Mouse (Mus musculus) liver, postnatal 0 days (tissue): ENCODE results near the gene Mymk. TPM values are rescaled to one million over a fixed set of nuclear protein-coding genes. Genes with fewer than 3 reads are reported as not detected.

Experiments
- ATAC-seq: fragments of 200-750 bp; cut with Nextera tagmentation; 2 replicates; pipeline ENCODE4 v1.8.0; 2017; ENCODE audit warnings: mild to moderate bottlenecking, moderate library complexity
- DNase-seq: peaks from one replicate; pipeline ENCODE4 v3.0.0-alpha.2; 2016
- H3K27ac ChIP-seq: fragments of 300-500 bp; sonication (generic); 2 replicates; pipeline ENCODE4 v1.5.1; 2014; ENCODE audit warnings: antibody characterized with exemption, moderate library complexity, mild to moderate bottlenecking, low read depth
- H3K27me3 ChIP-seq: fragments of 300-500 bp; sonication (generic); 2 replicates; pipeline ENCODE4 v1.6.1; 2014; ENCODE audit warnings: low read length, control low read depth, mixed read lengths; ENCODE audit not compliant: insufficient read depth
- H3K36me3 ChIP-seq: fragments of 300-500 bp; sonication (generic); replicated peaks from 2 replicates; pipeline ENCODE4 v1.6.1; 2014; ENCODE audit warnings: mild to moderate bottlenecking, control low read depth, low read length, moderate library complexity, mixed read lengths; ENCODE audit not compliant: insufficient read depth
- H3K4me1 ChIP-seq: fragments of 300-500 bp; sonication (generic); 2 replicates; pipeline ENCODE4 v1.6.1; 2014; ENCODE audit warnings: antibody characterized with exemption, mild to moderate bottlenecking, control low read depth; ENCODE audit not compliant: insufficient read depth
- H3K4me2 ChIP-seq: fragments of 300-500 bp; sonication (generic); 2 replicates; pipeline ENCODE4 v1.6.1; 2014; ENCODE audit warnings: low read depth, mild to moderate bottlenecking, low read length, moderate library complexity, mixed read lengths
- H3K4me3 ChIP-seq: fragments of 300-500 bp; sonication (generic); 2 replicates; pipeline ENCODE4 v1.5.1; 2014; ENCODE audit warnings: low read depth, low read length
- H3K9ac ChIP-seq: fragments of 300-500 bp; sonication (generic); replicated peaks from 2 replicates; pipeline ENCODE4 v1.6.1; 2014; ENCODE audit warnings: mild to moderate bottlenecking, moderate library complexity
- H3K9me3 ChIP-seq: fragments of 300-500 bp; sonication (generic); 2 replicates; pipeline ENCODE4 v1.6.1; 2016; ENCODE audit warnings: mild to moderate bottlenecking, control low read depth, low read length, mixed read lengths
- CTCF ChIP-seq: sonication (generic); IDR thresholded peaks from 2 replicates; pipeline ENCODE4 v1.5.1; 2016; ENCODE audit warnings: antibody characterized with exemption, low read depth
- EP300 ChIP-seq: IDR thresholded peaks from 2 replicates; pipeline ENCODE4 v1.6.1; 2016; ENCODE audit warnings: antibody characterized with exemption, low read depth, mild to moderate bottlenecking
- WGBS: fragments of 180-500 bp; shearing (Covaris S2); extraction: QIAGEN DNeasy Blood & Tissue Kit; methylation state at CpG from one replicate; pipeline ENCODE4 v1.1.7; 2014; ENCODE audit not compliant: insufficient replicate concordance; 5-methylcytosine and 5-hydroxymethylcytosine counted together
- polyA plus RNA-seq: library from polyadenylated mRNA; unstranded; fragments of >200 nt; fragmentation: Nextera tagmentation; extraction: Ambion mirVana; gene quantifications from 2 replicates; pipeline ENCODE4 v1.2.1, GENCODE M21; 2015

The Mymk gene
- polyA plus RNA-seq: 0.49 TPM in 1 of 2 replicates, not detected in the other

DNA sequence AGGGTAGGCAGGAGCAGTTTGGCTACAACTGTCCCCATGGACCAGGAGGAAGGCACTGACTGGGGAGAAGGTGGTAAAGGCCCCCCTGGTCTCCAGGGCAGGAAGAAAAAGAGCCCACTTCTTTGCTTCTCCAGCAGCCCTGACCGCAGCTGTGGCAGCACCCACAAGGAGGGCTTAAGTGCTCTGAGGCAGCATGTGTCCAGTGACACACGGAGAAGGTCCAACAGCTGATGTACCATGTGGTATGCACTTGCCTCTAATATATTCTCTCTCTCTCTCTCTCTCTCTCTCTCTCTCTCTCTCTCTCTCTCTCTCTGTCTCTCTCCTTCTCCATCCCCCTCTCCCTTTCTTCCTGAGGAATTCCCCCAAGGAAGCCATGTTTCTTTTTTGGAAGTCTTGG, at the start of gene Mymk:
Gene Mymk (minus strand): TSS at position 202 of the 400 bp plus-strand sequence.
- Histone ChIP-seq H3K4me3 (no peak within 1 kb of the TSS), H3K27me3 (no peaks in the 10 kb centered on the region), H3K9me3 (no peaks in the 10 kb centered on the region), H3K36me3 (no peaks in the 10 kb centered on the region), H3K4me2 (no peak within 1 kb of the TSS), H3K27ac (no peak within 1 kb of the TSS), H3K4me1 (no peaks in the 10 kb centered on the region), H3K9ac (no peak within 1 kb of the TSS)
- TF ChIP-seq EP300: no peak
- no peak for TF ChIP-seq CTCF
- ATAC-seq: no peak
- DNase-seq: no peak
- WGBS: 66% methylated on average over 2 of the region's 2 CpGs

DNA sequence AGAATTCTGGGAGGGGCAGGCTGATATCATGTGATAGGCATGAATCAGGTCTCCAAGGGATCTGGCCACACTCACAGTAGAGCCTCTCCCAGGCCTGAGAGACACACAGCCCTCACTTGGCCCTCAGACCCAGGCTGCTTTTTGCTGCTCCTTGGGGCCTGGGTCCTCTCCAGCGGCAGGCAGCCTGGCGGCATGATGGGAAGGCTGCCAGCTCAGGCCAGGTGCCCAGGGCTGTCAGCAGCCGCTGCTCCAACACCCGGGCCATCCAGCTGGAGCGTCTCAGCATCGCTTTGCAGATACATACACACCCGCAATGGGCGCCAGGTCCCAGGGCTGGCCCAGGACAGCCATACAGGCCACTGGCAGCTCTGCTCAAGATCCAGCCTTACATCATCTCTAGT, 48.3 kb upstream of the Mymk start:
- Histone ChIP-seq H3K27ac (no peak overlapping the region), H3K36me3 (no peaks in the 10 kb centered on the region), H3K4me3 (no peak overlapping the region), H3K27me3 (no peaks in the 10 kb centered on the region), H3K9me3 (no peaks in the 10 kb centered on the region), H3K4me2 (no peak overlapping the region), H3K4me1 (peaks cover 4% of the 10 kb centered on the region; the same call in 1 of the 2 replicates), H3K9ac (no peak overlapping the region)
- no peak for ATAC-seq
- 84% methylated on average over 8 of the region's 8 CpGs for WGBS
- no peak for TF ChIP-seq CTCF
- no peak for TF ChIP-seq EP300
- no peak for DNase-seq

DNA sequence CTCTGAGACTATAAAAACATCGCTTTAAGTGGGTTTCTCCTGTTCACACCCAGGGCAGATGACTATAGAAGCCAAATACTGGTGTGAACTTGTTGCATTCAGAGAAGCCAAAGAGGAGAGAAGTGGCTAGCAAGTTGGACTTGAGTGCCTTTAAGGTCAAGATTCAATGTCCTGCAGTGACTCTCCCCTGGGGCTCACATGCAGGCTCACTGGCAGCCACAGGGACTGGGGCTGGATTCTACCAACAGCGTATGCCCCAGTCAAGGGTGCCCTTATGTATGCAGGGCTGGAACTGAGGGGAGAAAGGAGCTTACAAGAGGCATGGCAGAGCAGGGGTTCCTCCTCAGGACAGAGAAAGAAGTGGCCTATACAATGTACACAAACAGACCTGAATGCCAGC, 47.8 kb upstream of the Mymk start:
- Histone ChIP-seq H3K4me2 (no peak overlapping the region), H3K36me3 (no peaks in the 10 kb centered on the region), H3K27me3 (no peaks in the 10 kb centered on the region), H3K27ac (no peak overlapping the region), H3K4me3 (no peak overlapping the region), H3K9me3 (no peaks in the 10 kb centered on the region), H3K9ac (no peak overlapping the region), H3K4me1 (peaks cover 4% of the 10 kb centered on the region; the same call in 1 of the 2 replicates)
- DNase-seq (no peak), ATAC-seq (no peak)
- no peak for TF ChIP-seq CTCF
- TF ChIP-seq EP300: no peak
- WGBS: 69% methylated on average over 2 of the region's 2 CpGs

DNA sequence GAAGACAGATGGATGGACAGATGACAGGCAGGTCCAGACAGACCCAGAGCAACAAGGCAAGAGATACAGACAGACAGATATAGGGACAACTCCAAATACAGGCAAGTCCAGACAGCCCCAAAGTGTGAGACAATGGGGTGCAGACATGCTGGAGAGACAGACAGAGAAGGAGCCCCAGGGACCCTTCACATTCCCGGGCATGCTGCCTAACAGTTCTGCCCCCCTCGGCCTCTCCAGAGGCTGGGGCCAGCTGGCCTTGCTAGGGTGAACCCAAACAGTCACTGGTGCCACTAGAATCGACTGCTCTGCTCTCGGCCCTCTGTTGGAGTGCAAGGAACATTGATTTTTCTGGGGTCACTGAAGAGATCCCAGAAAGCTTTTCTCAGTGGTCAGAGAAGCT, 46.5 kb upstream of the Mymk start:
- WGBS: 51% methylated on average over 4 of the region's 4 CpGs
- Histone ChIP-seq H3K4me1 (peaks cover 4% of the 10 kb centered on the region; the same call in 1 of the 2 replicates), H3K4me3 (no peak overlapping the region), H3K9me3 (no peaks in the 10 kb centered on the region), H3K27me3 (no peaks in the 10 kb centered on the region), H3K4me2 (no peak overlapping the region), H3K9ac (no peak overlapping the region), H3K27ac (no peak overlapping the region), H3K36me3 (no peaks in the 10 kb centered on the region)
- TF ChIP-seq CTCF: no peak
- TF ChIP-seq EP300: no peak
- DNase-seq (no peak), ATAC-seq (no peak)

DNA sequence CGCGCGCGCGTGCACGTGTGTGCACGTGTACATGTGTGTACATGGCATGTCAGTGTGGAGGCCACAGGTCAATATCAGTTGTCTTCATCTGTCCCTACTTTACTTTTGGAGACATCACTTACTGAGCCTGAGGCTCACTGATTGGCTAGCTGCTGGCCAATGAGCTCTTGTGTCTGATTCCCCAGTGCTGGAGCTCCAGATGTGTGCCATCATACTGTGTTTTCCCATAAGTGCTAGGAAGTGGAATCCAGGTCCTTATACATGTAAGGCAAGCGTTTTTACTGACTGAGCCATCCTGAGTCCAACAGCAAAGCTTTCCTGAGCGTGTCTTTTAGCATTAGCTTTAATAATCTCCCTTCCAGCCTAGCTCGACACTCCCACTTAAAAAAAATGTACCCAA, 42.2 kb upstream of the Mymk start:
- Histone ChIP-seq H3K4me1 (no peaks in the 10 kb centered on the region), H3K36me3 (no peaks in the 10 kb centered on the region), H3K27me3 (no peaks in the 10 kb centered on the region), H3K27ac (no peak overlapping the region), H3K4me3 (no peak overlapping the region), H3K9ac (no peak overlapping the region), H3K9me3 (no peaks in the 10 kb centered on the region), H3K4me2 (no peak overlapping the region)
- WGBS: 77% methylated on average over 10 of the region's 10 CpGs
- DNase-seq (no peak), ATAC-seq (no peak)
- TF ChIP-seq EP300: no peak
- TF ChIP-seq CTCF: no peak

DNA sequence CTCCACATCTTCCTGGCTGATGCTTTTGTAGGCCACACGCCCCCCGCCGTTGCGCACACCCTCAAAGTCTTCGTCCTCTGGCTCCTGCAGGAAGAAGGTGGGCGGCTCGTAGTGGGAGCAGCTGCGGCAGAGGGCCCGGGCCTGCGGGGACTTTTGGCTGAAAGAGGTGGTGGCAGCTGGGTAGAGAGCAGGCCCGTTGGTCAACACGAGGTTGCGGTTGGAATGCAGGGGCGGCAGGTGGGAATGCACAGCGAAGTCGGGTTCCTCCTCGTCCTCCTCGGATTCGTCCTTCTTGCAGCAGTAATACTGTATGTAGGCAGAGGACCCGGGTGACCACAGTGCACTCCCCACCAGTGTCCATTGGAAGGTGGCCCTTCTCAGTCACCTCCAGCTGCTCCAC, 40.6 kb upstream of the Mymk start:
- no peak overlapping the region for H3K4me3 ChIP-seq
- ATAC-seq (no peak), DNase-seq (no peak)
- H3K36me3 ChIP-seq: no peaks in the 10 kb centered on the region
- WGBS: 78% methylated on average over 20 of the region's 20 CpGs
- TF ChIP-seq CTCF (no peak), EP300 (no peak)
- no peak overlapping the region for H3K4me2 ChIP-seq
- no peaks in the 10 kb centered on the region for H3K27me3 ChIP-seq
- H3K9me3 ChIP-seq: no peaks in the 10 kb centered on the region
- no peak overlapping the region for H3K27ac ChIP-seq
- H3K4me1 ChIP-seq: no peaks in the 10 kb centered on the region
- no peak overlapping the region for H3K9ac ChIP-seq

DNA sequence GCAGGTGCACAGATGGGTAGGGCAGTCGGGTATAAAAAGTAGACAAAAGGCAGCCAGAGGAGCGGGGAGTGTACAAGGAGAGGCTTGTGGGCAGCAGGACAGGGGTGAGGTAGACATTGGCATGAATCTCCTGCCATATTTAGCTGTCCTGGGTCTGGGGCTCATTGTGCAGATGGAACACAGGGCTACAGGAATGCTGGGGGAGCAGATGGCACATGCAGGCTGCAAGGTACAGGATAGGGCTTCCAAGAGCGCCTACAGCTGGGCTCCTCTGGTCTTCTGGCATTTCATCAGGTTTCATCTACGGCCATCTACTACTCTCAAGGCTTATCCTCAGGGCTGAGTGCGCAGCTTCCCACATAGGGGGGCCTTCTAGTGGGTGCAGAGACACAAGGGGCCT, 37.1 kb upstream of the Mymk start:
- no peaks in the 10 kb centered on the region for H3K4me1 ChIP-seq
- no peaks in the 10 kb centered on the region for H3K27me3 ChIP-seq
- H3K27ac ChIP-seq: no peak overlapping the region
- no peak overlapping the region for H3K4me2 ChIP-seq
- DNase-seq (no peak), ATAC-seq (no peak)
- no peak overlapping the region for H3K4me3 ChIP-seq
- TF ChIP-seq EP300: no peak
- TF ChIP-seq CTCF: no peak
- H3K9ac ChIP-seq: no peak overlapping the region
- no peaks in the 10 kb centered on the region for H3K36me3 ChIP-seq
- 80% methylated on average over 5 of the region's 5 CpGs for WGBS
- H3K9me3 ChIP-seq: no peaks in the 10 kb centered on the region
